Mouse (Mus musculus): ENCODE results near the gene Nmnat3. TPM values are rescaled to one million over a fixed set of nuclear protein-coding genes. Genes with fewer than 3 reads are reported as not detected.

Gene Nmnat3
- polyA plus RNA-seq, 1 experiment from 2014 or later = 24.5 TPM

DNA sequence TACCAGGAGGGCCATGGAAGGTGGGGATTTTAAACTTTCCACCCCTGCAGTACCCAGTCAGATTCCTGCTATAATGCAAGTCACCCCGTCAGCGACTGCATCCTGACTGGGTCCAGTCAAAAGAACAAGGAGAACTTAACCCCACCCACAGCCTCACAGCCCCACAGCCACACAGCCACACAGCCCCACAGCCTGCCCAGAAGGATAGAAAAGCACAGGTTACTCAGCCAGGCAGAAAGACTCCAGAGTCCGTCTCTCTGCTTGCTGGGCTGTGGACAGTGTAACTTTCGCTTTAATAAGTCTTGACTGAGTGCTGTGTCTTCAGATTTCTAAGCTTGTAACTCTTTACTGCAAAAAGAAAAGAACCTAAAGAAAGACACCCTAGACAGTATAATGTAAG is 53.2 kb downstream of the Nmnat3 start:
- ATAC-seq (ENCODE audit: low read depth) = no peak
- no peaks in the 10 kb centered on the region; the same call in 1 of the 2 replicates for H3K36me3 ChIP-seq (ENCODE audit: control insufficient read depth, insufficient read depth)
- 80% methylated on average over 4 of the region's 4 CpGs for WGBS (ENCODE audit: insufficient replicate concordance)
- H3K4me2 ChIP-seq (ENCODE audit: low read depth, low read length) = no peak overlapping the region
- H3K4me1 ChIP-seq (ENCODE audit: control insufficient read depth, low read depth, low read length) = no peaks in the 10 kb centered on the region
- H3K9ac ChIP-seq (ENCODE audit: low read depth, low read length) = no peak overlapping the region
- no peak overlapping the region for H3K4me3 ChIP-seq (ENCODE audit: low read depth, low read length)
- no peaks in the 10 kb centered on the region for H3K9me3 ChIP-seq (replicated peaks; ENCODE audit: control insufficient read depth, low read length)
- no peaks in the 10 kb centered on the region for H3K27me3 ChIP-seq (ENCODE audit: control insufficient read depth, insufficient read depth, low read depth, low read length)
- no peak overlapping the region for H3K27ac ChIP-seq (ENCODE audit: low read length)

DNA sequence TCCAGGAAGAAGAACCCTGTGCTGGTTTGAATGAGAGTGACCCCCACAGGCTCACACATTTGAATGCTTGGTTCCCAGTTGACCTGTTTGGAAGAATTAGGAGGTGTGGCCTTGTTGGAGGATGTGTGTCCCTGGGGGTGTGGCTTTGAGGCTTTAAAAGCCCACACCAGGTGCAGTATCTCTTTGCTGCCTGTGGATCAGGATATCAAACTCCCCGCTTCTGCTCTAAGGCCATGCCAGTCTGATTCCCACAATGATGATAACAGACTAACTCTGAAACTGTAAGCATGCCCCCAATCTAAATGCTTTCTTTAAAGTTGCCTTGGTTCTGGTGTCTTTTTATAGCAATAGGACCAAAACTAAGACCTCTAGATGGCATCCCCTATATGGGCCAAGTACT is 58.6 kb downstream of the Nmnat3 start:
- Histone ChIP-seq H3K36me3 (ENCODE audit: control insufficient read depth, insufficient read depth) (peaks cover 5% of the 10 kb centered on the region), H3K9ac (ENCODE audit: low read depth, low read length) (no peak overlapping the region), H3K4me3 (ENCODE audit: low read depth, low read length) (no peak overlapping the region), H3K27me3 (ENCODE audit: control insufficient read depth, insufficient read depth, low read depth, low read length) (no peaks in the 10 kb centered on the region), H3K4me1 (ENCODE audit: control insufficient read depth, low read depth, low read length) (no peaks in the 10 kb centered on the region), H3K4me2 (ENCODE audit: low read depth, low read length) (no peak overlapping the region), H3K27ac (ENCODE audit: low read length) (no peak overlapping the region), H3K9me3 (replicated peaks; ENCODE audit: control insufficient read depth, low read length) (no peaks in the 10 kb centered on the region)
- ATAC-seq (ENCODE audit: low read depth) = no peak
- WGBS (ENCODE audit: insufficient replicate concordance) = 61% methylated on average over 1 of the region's 1 CpGs

DNA sequence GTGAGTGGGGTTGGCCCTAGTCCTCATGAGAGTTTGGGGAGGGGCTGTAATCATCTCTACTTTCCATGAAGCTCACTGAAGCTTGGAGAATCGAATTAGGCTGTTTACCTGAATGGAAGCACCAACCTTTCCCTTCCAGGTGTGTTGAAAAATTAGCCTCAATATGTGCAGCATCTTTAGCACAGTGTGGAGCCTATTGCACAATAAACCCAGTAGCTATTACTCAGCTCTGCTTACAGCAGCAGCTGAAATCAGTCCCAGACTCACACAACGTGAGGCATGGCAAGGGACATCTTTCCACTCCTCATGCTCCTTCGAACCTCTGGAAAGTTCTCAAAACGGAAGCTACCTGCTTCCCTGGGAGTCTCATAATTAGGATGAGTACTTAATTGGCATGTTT is 59.0 kb downstream of the Nmnat3 start:
- no peak for ATAC-seq (ENCODE audit: low read depth)
- H3K4me1 ChIP-seq (ENCODE audit: control insufficient read depth, low read depth, low read length) = no peaks in the 10 kb centered on the region
- H3K9ac ChIP-seq (ENCODE audit: low read depth, low read length) = no peak overlapping the region
- no peak overlapping the region for H3K4me2 ChIP-seq (ENCODE audit: low read depth, low read length)
- no peaks in the 10 kb centered on the region for H3K27me3 ChIP-seq (ENCODE audit: control insufficient read depth, insufficient read depth, low read depth, low read length)
- H3K9me3 ChIP-seq (replicated peaks; ENCODE audit: control insufficient read depth, low read length) = no peaks in the 10 kb centered on the region
- no peak overlapping the region for H3K27ac ChIP-seq (ENCODE audit: low read length)
- WGBS (ENCODE audit: insufficient replicate concordance) = 80% methylated on average over 4 of the region's 4 CpGs
- H3K4me3 ChIP-seq (ENCODE audit: low read depth, low read length) = no peak overlapping the region
- H3K36me3 ChIP-seq (ENCODE audit: control insufficient read depth, insufficient read depth) = peaks cover 5% of the 10 kb centered on the region

DNA sequence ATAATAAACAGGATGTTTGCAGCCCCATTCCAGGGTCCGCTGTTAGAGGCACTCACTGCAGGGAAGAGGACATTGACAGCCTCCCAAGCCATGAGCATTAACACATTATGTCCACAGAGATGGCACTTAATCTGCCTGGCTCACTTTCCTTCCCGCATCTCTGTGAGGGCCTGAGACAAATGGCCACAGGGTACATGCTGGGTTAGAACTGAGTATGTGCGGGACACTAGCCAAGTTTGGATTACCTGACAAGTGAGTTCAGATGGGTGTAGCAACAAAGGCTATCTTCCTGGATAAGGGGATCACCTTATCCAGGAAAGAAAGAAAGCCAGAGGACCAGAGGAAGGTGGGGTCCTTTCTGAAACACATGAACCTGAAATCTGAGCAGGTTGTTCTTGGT is 59.8 kb downstream of the Nmnat3 start:
- H3K36me3 ChIP-seq (ENCODE audit: control insufficient read depth, insufficient read depth) = peaks cover 5% of the 10 kb centered on the region

DNA sequence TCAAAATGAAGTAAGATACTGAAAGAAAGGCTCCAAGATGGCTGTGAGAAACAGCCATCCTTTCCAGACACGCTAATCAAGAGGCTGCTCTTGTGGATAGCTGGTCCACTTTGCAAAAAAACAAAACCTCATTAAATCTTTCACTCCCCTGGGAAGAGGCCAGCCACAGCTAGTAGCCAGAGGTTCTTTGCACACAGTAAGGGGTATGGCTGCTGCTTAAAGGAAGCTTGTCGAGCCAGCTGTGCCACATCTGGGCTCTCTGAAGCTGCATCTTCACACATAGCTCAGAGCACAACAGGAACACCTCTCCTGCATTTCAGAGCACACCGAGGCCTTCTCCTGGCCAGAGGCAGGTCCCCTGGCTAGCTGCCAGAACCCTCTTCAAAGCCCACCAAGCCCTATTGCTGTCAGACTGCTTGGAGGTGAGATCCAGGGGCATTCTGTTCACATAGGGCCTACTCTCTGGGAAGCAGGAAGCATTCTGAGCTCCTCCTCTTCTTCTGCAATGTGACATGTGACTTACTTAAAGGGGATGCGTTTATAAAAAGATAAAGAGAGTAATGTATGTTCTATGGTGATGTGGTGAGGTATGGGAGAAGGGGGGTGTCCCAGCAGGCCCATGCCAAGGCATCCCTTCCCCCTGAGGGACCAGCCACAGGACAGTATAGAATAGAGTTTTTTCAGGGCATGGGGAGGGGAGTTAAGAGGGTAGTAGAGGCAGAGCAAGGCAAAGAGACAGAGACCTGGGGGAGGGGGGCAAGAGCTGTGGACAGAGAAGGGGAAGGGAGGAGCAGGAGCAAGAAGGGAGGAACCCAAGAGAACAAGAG is 63.3 kb downstream of the Nmnat3 start:
- Histone ChIP-seq H3K4me3 (ENCODE audit: low read depth, low read length) (no peak overlapping the region), H3K27ac (ENCODE audit: low read length) (no peak overlapping the region)
- no peak for ATAC-seq (ENCODE audit: low read depth)

More for the DNA sequence above, 59.8 kb downstream of the Nmnat3 start:
- Histone ChIP-seq H3K27me3 (ENCODE audit: control insufficient read depth, insufficient read depth, low read depth, low read length) (no peaks in the 10 kb centered on the region), H3K4me3 (ENCODE audit: low read depth, low read length) (no peak overlapping the region), H3K4me1 (ENCODE audit: control insufficient read depth, low read depth, low read length) (no peaks in the 10 kb centered on the region), H3K9me3 (replicated peaks; ENCODE audit: control insufficient read depth, low read length) (no peaks in the 10 kb centered on the region), H3K27ac (ENCODE audit: low read length) (no peak overlapping the region), H3K4me2 (ENCODE audit: low read depth, low read length) (no peak overlapping the region), H3K9ac (ENCODE audit: low read depth, low read length) (no peak overlapping the region)
- ATAC-seq (ENCODE audit: low read depth) = no peak
- whole genome bisulfite sequencing (ENCODE audit: insufficient replicate concordance) = 91% methylated on average over 3 of the region's 3 CpGs

DNA sequence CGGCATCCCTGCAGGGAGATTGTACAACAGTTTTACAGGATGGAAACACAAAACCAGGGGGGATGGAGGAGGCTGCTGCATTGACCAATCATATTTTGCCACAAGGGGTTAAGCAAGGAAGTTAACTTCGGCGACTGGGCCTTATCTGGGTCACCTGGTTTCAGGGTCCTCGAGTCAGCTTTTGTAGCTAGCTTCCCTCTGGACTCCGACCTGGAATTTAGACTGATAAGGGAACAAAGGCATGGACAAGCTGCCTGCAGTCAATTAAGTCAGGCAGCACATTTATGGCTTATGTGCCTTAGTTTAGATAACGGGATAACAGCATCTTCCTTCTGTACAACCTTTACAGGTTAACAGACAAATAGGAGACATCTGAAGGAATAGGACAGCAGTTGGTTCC is 65.1 kb downstream of the Nmnat3 start:
- Histone ChIP-seq H3K4me2 (ENCODE audit: low read depth, low read length) (no peak overlapping the region), H3K4me1 (ENCODE audit: control insufficient read depth, low read depth, low read length) (no peaks in the 10 kb centered on the region), H3K27me3 (ENCODE audit: control insufficient read depth, insufficient read depth, low read depth, low read length) (no peaks in the 10 kb centered on the region), H3K36me3 (ENCODE audit: control insufficient read depth, insufficient read depth) (no peaks in the 10 kb centered on the region; the same call in 1 of the 2 replicates), H3K27ac (ENCODE audit: low read length) (no peak overlapping the region), H3K4me3 (ENCODE audit: low read depth, low read length) (no peak overlapping the region), H3K9me3 (replicated peaks; ENCODE audit: control insufficient read depth, low read length) (no peaks in the 10 kb centered on the region), H3K9ac (ENCODE audit: low read depth, low read length) (no peak overlapping the region)
- WGBS (ENCODE audit: insufficient replicate concordance) = 56% methylated on average over 6 of the region's 6 CpGs
- no peak for ATAC-seq (ENCODE audit: low read depth)

More for the DNA sequence above, 63.3 kb downstream of the Nmnat3 start:
- H3K9me3 ChIP-seq (replicated peaks; ENCODE audit: control insufficient read depth, low read length) = no peaks in the 10 kb centered on the region
- H3K27me3 ChIP-seq (ENCODE audit: control insufficient read depth, insufficient read depth, low read depth, low read length) = no peaks in the 10 kb centered on the region
- 53% methylated on average over 4 of the region's 4 CpGs for WGBS (ENCODE audit: insufficient replicate concordance)
- H3K4me1 ChIP-seq (ENCODE audit: control insufficient read depth, low read depth, low read length) = no peaks in the 10 kb centered on the region
- peaks cover 5% of the 10 kb centered on the region for H3K36me3 ChIP-seq (ENCODE audit: control insufficient read depth, insufficient read depth)
- no peak overlapping the region for H3K9ac ChIP-seq (ENCODE audit: low read depth, low read length)
- H3K4me2 ChIP-seq (ENCODE audit: low read depth, low read length) = no peak overlapping the region

DNA sequence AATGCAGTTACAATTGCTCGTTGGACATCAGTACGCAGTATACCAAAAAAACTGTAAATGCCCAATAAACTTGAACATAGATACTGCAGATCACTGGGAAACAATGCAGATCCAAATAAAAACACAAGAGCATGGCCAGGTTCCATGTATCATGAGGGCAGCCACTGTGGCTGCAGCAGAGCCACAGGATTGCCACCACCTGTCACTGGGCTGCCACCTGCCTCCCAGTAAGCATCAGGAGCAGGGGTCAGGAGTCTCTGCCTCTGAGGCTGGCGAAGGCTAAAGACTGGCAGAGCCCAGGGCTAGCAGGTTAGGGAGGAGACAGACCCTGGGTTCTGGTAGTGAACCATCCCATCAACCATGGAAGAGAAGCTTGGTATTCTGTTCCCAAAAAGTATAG is 67.7 kb downstream of the Nmnat3 start:
- Histone ChIP-seq H3K4me1 (ENCODE audit: control insufficient read depth, low read depth, low read length) (no peaks in the 10 kb centered on the region), H3K9ac (ENCODE audit: low read depth, low read length) (no peak overlapping the region), H3K36me3 (ENCODE audit: control insufficient read depth, insufficient read depth) (no peaks in the 10 kb centered on the region), H3K9me3 (replicated peaks; ENCODE audit: control insufficient read depth, low read length) (no peaks in the 10 kb centered on the region), H3K27ac (ENCODE audit: low read length) (no peak overlapping the region), H3K4me2 (ENCODE audit: low read depth, low read length) (no peak overlapping the region), H3K4me3 (ENCODE audit: low read depth, low read length) (no peak overlapping the region), H3K27me3 (ENCODE audit: control insufficient read depth, insufficient read depth, low read depth, low read length) (no peaks in the 10 kb centered on the region)
- 90% methylated on average over 3 of the region's 3 CpGs for WGBS (ENCODE audit: insufficient replicate concordance)
- ATAC-seq (ENCODE audit: low read depth) = no peak

DNA sequence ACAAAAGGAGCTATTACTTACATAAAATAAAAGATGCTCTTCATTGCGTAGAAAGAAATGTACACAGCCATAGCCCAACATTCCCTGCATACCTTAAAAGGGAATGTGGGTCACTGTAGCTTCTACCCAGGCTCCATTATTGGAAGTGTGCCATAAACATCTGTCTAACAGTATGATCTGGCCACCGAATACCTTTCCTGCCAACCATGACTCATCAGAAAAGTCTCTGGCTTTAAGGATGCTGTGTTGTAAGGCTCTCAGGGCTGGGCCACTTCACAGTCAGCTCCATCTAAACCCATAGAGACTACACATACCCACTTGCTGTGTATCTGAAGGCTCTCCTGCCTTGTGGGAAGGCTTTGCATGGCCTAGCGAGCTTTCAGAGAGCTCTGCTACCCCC is 73.8 kb downstream of the Nmnat3 start:
- no peaks in the 10 kb centered on the region; the same call in 1 of the 2 replicates for H3K4me1 ChIP-seq (ENCODE audit: control insufficient read depth, low read depth, low read length)
- H3K36me3 ChIP-seq (ENCODE audit: control insufficient read depth, insufficient read depth) = no peaks in the 10 kb centered on the region
- H3K9ac ChIP-seq (ENCODE audit: low read depth, low read length) = no peak overlapping the region
- ATAC-seq (ENCODE audit: low read depth) = no peak
- H3K4me2 ChIP-seq (ENCODE audit: low read depth, low read length) = no peak overlapping the region
- no peak overlapping the region for H3K27ac ChIP-seq (ENCODE audit: low read length)
- H3K27me3 ChIP-seq (ENCODE audit: control insufficient read depth, insufficient read depth, low read depth, low read length) = no peaks in the 10 kb centered on the region
- WGBS (ENCODE audit: insufficient replicate concordance) = 61% methylated on average over 3 of the region's 3 CpGs
- H3K9me3 ChIP-seq (replicated peaks; ENCODE audit: control insufficient read depth, low read length) = no peaks in the 10 kb centered on the region
- H3K4me3 ChIP-seq (ENCODE audit: low read depth, low read length) = no peak overlapping the region

DNA sequence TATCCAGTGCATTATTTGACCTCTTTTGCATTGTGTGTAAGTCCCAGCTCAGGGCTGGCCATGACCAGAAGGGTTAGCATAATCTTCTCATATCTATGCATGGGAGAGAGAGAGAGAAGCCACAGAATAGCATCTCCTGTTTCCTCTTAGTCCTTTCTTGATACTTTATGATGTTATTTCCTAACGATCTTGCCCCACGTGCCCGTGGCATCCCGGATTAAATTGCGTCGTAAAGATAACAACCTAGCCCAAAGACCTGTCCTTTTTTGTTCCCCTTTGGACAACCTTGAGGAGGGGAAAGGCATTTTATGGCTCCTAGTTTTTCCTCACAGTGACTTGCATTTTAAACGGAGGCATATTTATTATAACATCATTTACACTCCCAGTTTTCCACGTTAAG is 78.8 kb downstream of the Nmnat3 start:
- H3K36me3 ChIP-seq (ENCODE audit: control insufficient read depth, insufficient read depth) = peaks cover 7% of the 10 kb centered on the region
- ATAC-seq (ENCODE audit: low read depth) = no peak
- H3K4me2 ChIP-seq (ENCODE audit: low read depth, low read length) = no peak overlapping the region
- no peaks in the 10 kb centered on the region for H3K27me3 ChIP-seq (ENCODE audit: control insufficient read depth, insufficient read depth, low read depth, low read length)
- H3K9me3 ChIP-seq (replicated peaks; ENCODE audit: control insufficient read depth, low read length) = no peaks in the 10 kb centered on the region
- no peak overlapping the region for H3K27ac ChIP-seq (ENCODE audit: low read length)
- no peak overlapping the region for H3K4me3 ChIP-seq (ENCODE audit: low read depth, low read length)
- H3K9ac ChIP-seq (ENCODE audit: low read depth, low read length) = no peak overlapping the region
- WGBS (ENCODE audit: insufficient replicate concordance) = 71% methylated on average over 8 of the region's 8 CpGs
- H3K4me1 ChIP-seq (ENCODE audit: control insufficient read depth, low read depth, low read length) = no peaks in the 10 kb centered on the region; the same call in 1 of the 2 replicates

All from liver, embryonic 16.5 days (tissue).